ENCODE assay signal across 13 mouse cellular contexts in genomic region chr4:107448481-107448880, GRCm38 (mm10). TPM values are rescaled to one million over a fixed set of nuclear protein-coding genes. Genes with fewer than 3 reads are reported as not detected.
DNase-seq lines count a peak whose midpoint lies in the region; ATAC-seq and TF ChIP-seq lines count a peak whose summit lies in the region.
"Had no signal": no experiment of that assay in that cellular context is flagged by ENCODE, and none has a peak within 500 bp of the region (broad histone marks: within the 10 kb centered on the region; RNA-seq: fewer than 3 reads in every experiment).

No protein-coding gene starts in this region.

- peak; percentile 39 for DNase-seq in adrenal gland, postnatal 14 days
- no peak for DNase-seq in adrenal gland, postnatal 4 days (ENCODE audit: low spot score in 2 of 2)
- DNase-seq in kidney, postnatal 10 days: peak; percentile 59
- peak; percentile 19 for DNase-seq in thymus, postnatal 14 days
- DNase-seq in thymus, adult 2 months: no peak
- DNase-seq in spleen, adult 18-20 months: no peak
- DNase-seq: embryo, embryonic 11 days; right cerebral cortex, postnatal 25 days had no signal

- no peak for TF ChIP-seq POLR2A in thymus, adult 2 months (IDR thresholded peaks at IDR 0.05; ENCODE audit: control insufficient read depth, extremely low read depth, insufficient read depth, low read length, poor library complexity)

- H3K27me3 ChIP-seq in kidney, embryonic 16.5 days (ENCODE audit: insufficient read depth, low read length): peaks cover 13% of the 10 kb centered on the region; the same call in 1 of the 2 replicates
- H3K27me3 ChIP-seq in thymus, adult 2 months (ENCODE audit: control insufficient read depth, insufficient read depth, low read length): no peaks in the 10 kb centered on the region
- 0 out of 2 replicates have a peak, but pooled peaks cover 7% of the 10 kb centered on the region for H3K27me3 ChIP-seq in forebrain, embryonic 15.5 days
- H3K27me3 ChIP-seq: neural tube, embryonic 12.5 days had no signal

- no peak for TF ChIP-seq CTCF in thymus, adult 2 months (IDR thresholded peaks at IDR 0.05; ENCODE audit: borderline replicate concordance, control insufficient read depth, extremely low read depth, insufficient read depth, low read length, poor library complexity)

- no peak overlapping the region for H3K4me3 ChIP-seq in kidney, embryonic 16.5 days (ENCODE audit: low read length)
- H3K4me3 ChIP-seq in thymus, adult 2 months (ENCODE audit: control insufficient read depth, insufficient read depth, low read length): no peak overlapping the region
- H3K4me3 ChIP-seq in forebrain, embryonic 15.5 days: no peak overlapping the region
- H3K4me3 ChIP-seq: limb, embryonic 12.5 days; midbrain, embryonic 10.5 days; neural tube, embryonic 12.5 days had no signal

- H3K27ac ChIP-seq in kidney, embryonic 16.5 days (ENCODE audit: low read length): no peak overlapping the region
- H3K27ac ChIP-seq in thymus, adult 2 months (ENCODE audit: control insufficient read depth, insufficient read depth, low read length): no peak overlapping the region
- no peak overlapping the region for H3K27ac ChIP-seq in forebrain, embryonic 15.5 days (replicated peaks)
- H3K27ac ChIP-seq: limb, embryonic 12.5 days; midbrain, embryonic 10.5 days; neural tube, embryonic 12.5 days had no signal

- H3K36me3 ChIP-seq in kidney, embryonic 16.5 days (ENCODE audit: insufficient read depth, low read length): no peaks in the 10 kb centered on the region
- no peaks in the 10 kb centered on the region for H3K36me3 ChIP-seq in thymus, adult 2 months (ENCODE audit: control insufficient read depth, insufficient read depth, low read length)
- no peaks in the 10 kb centered on the region for H3K36me3 ChIP-seq in forebrain, embryonic 15.5 days
- H3K36me3 ChIP-seq: limb, embryonic 12.5 days; midbrain, embryonic 10.5 days; neural tube, embryonic 12.5 days had no signal

- 71% methylated on average over 6 of the region's 6 CpGs for WGBS in kidney, embryonic 16.5 days
- 94% methylated on average over 6 of the region's 6 CpGs for WGBS in thymus, adult 2 months
- 89% methylated on average over 6 of the region's 6 CpGs for WGBS in forebrain, embryonic 15.5 days

- H3K4me1 ChIP-seq in kidney, embryonic 16.5 days (ENCODE audit: insufficient read depth, low read length): peaks cover 6% of the 10 kb centered on the region
- no peaks in the 10 kb centered on the region for H3K4me1 ChIP-seq in thymus, adult 2 months (replicated peaks; ENCODE audit: control insufficient read depth, insufficient read depth, low read length)
- no peaks in the 10 kb centered on the region for H3K4me1 ChIP-seq in forebrain, embryonic 15.5 days

- no peak overlapping the region for H3K9ac ChIP-seq in kidney, embryonic 16.5 days (replicated peaks; ENCODE audit: low read length)
- no peak overlapping the region for H3K9ac ChIP-seq in forebrain, embryonic 15.5 days (replicated peaks)
- H3K9ac ChIP-seq: limb, embryonic 12.5 days; neural tube, embryonic 12.5 days had no signal

- ATAC-seq in kidney, embryonic 16.5 days (ENCODE audit: low FRiP score, low TSS enrichment): no peak
- ATAC-seq in forebrain, embryonic 15.5 days (replicated peaks): no peak

- 0 out of 2 replicates have a peak, but pooled peaks cover 3% of the 10 kb centered on the region for H3K9me3 ChIP-seq in kidney, embryonic 16.5 days (ENCODE audit: low read length)
- H3K9me3 ChIP-seq in forebrain, embryonic 15.5 days: no peaks in the 10 kb centered on the region
- H3K9me3 ChIP-seq: limb, embryonic 12.5 days; midbrain, embryonic 10.5 days; neural tube, embryonic 12.5 days had no signal

- no peak overlapping the region for H3K4me2 ChIP-seq in kidney, embryonic 16.5 days (replicated peaks; ENCODE audit: low read depth, low read length)
- H3K4me2 ChIP-seq in forebrain, embryonic 15.5 days (replicated peaks): no peak overlapping the region
- H3K4me2 ChIP-seq: limb, embryonic 12.5 days; neural tube, embryonic 12.5 days had no signal

RNA-seq across cellular contexts. Expression of gene Glis1, which starts 14.1 kb away (rescaled TPM):
- total RNA-seq in adrenal gland, postnatal 14 days (2021): 0.30 and 1.2 TPM in 2 replicates
- 1 to 10 TPM; 1.7 to 3.5 TPM for total RNA-seq in adrenal gland, postnatal 4 days (2021)
- 4.6 and 5.1 TPM in 2 replicates for polyA plus RNA-seq in kidney, embryonic 16.5 days (2015; fragmentation: Nextera tagmentation; extraction: Ambion mirVana)
- 0.40 and 0.71 TPM in 2 replicates for polyA plus RNA-seq in thymus, adult 2 months (2012; rRNA removed)
- polyA plus RNA-seq in forebrain, embryonic 15.5 days (2015; fragmentation: Nextera tagmentation; extraction: Ambion mirVana): 0.95 and 1.3 TPM in 2 replicates

Comparison
In these comparisons a context has a peak if more than half of its experiments do, and no peak if none do; other contexts are left out.
1. DNase-seq: peak in adrenal gland, postnatal 14 days (single experiment), kidney, postnatal 10 days (single experiment) and thymus, postnatal 14 days (single experiment); none in adrenal gland, postnatal 4 days (0 of 2), thymus, adult 2 months (single experiment) and spleen, adult 18-20 months (0 of 2).